Mouse (Mus musculus): ENCODE results near the gene Pan2. TPM values are rescaled to one million over a fixed set of nuclear protein-coding genes. Genes with fewer than 3 reads are reported as not detected.
"Not testable (repeated sequence)": the region's sequence is repeated elsewhere in the genome, so short reads cannot be mapped to it uniquely, and the experiment has no call there.

Gene Pan2
- polyA plus RNA-seq, 1 experiment from 2014 or later = 25.8 TPM

- WGBS = 0% methylated on average over 40 of the region's 40 CpGs
Measured at GRCm38 (mm10) chr10:128322141-128323108, 19.3 kb downstream of the Pan2 start, which contains the start of gene Cnpy2. TSS of gene Cnpy2 (plus strand) at chr10:128322459.

GRCm38 (mm10) chr10:128323516-128323915 is 20.4 kb downstream of the Pan2 start:
- 84% methylated on average over 8 of the region's 8 CpGs for WGBS
- Histone ChIP-seq H3K27me3 (no peaks in the 10 kb centered on the region), H3K9ac (peak overlapping the region; percentile 97), H3K4me1 (replicated peaks) (peaks cover 20% of the 10 kb centered on the region), H3K4me2 (peak overlapping the region; percentile 92), H3K4me3 (peak overlapping the region; percentile 90), H3K9me3 (no peaks in the 10 kb centered on the region), H3K27ac (peak overlapping the region; percentile 96), H3K36me3 (peaks cover 54% of the 10 kb centered on the region)
- ATAC-seq (ENCODE audit: low FRiP score) = no peak

More at GRCm38 (mm10) chr10:128322141-128323108, 19.3 kb downstream of the Pan2 start, which contains the start of gene Cnpy2:
- H3K9ac ChIP-seq = peak within 1 kb of the TSS; percentile 97
- peaks cover 54% of the 10 kb centered on the region for H3K36me3 ChIP-seq
- ATAC-seq (ENCODE audit: low FRiP score) = peak; percentile 95
- H3K4me3 ChIP-seq = peak within 1 kb of the TSS; percentile 90
- peak within 1 kb of the TSS; percentile 96 for H3K27ac ChIP-seq
- H3K4me2 ChIP-seq = peak within 1 kb of the TSS; percentile 92
- peaks cover 20% of the 10 kb centered on the region for H3K4me1 ChIP-seq (replicated peaks)
- H3K27me3 ChIP-seq = no peaks in the 10 kb centered on the region
- H3K9me3 ChIP-seq = no peaks in the 10 kb centered on the region

- H3K4me3 ChIP-seq = no peak overlapping the region
- H3K36me3 ChIP-seq = peaks cover 46% of the 10 kb centered on the region
- no peak for ATAC-seq (ENCODE audit: low FRiP score)
- H3K9me3 ChIP-seq = no peaks in the 10 kb centered on the region
- H3K4me1 ChIP-seq (replicated peaks) = peaks cover 16% of the 10 kb centered on the region
- no peak overlapping the region for H3K9ac ChIP-seq
- H3K27me3 ChIP-seq = no peaks in the 10 kb centered on the region
- H3K4me2 ChIP-seq = no peak overlapping the region
- H3K27ac ChIP-seq = no peak overlapping the region
- 95% methylated on average over 8 of the region's 8 CpGs for WGBS
Measured at GRCm38 (mm10) chr10:128326825-128327224, 23.7 kb downstream of the Pan2 start.

- WGBS = 88% methylated on average over 10 of the region's 10 CpGs
- H3K9me3 ChIP-seq = no peaks in the 10 kb centered on the region
- peaks cover 46% of the 10 kb centered on the region for H3K36me3 ChIP-seq
- no peak overlapping the region for H3K4me2 ChIP-seq
- H3K27ac ChIP-seq = no peak overlapping the region
- no peak overlapping the region for H3K4me3 ChIP-seq
- ATAC-seq (ENCODE audit: low FRiP score) = no peak
- H3K4me1 ChIP-seq (replicated peaks) = peaks cover 15% of the 10 kb centered on the region
- H3K27me3 ChIP-seq = no peaks in the 10 kb centered on the region
- H3K9ac ChIP-seq = no peak overlapping the region
Measured at GRCm38 (mm10) chr10:128327610-128328009, 24.5 kb downstream of the Pan2 start.

- peaks cover 24% of the 10 kb centered on the region for H3K36me3 ChIP-seq
- not testable (repeated sequence) for ATAC-seq (ENCODE audit: low FRiP score); H3K4me2 ChIP-seq; H3K27ac ChIP-seq; H3K9ac ChIP-seq; H3K4me3 ChIP-seq; H3K4me1 ChIP-seq (replicated peaks); H3K9me3 ChIP-seq; H3K27me3 ChIP-seq
- WGBS = 88% methylated on average over 6 of the region's 6 CpGs
Measured at GRCm38 (mm10) chr10:128332358-128333249, 29.5 kb downstream of the Pan2 start.

- Histone ChIP-seq H3K4me1 (replicated peaks) (peaks cover 20% of the 10 kb centered on the region), H3K27ac (no peak overlapping the region), H3K36me3 (no peaks in the 10 kb centered on the region), H3K9me3 (no peaks in the 10 kb centered on the region), H3K27me3 (no peaks in the 10 kb centered on the region), H3K4me3 (no peak overlapping the region), H3K4me2 (no peak overlapping the region), H3K9ac (no peak overlapping the region)
- 2% methylated on average over 4 of the region's 4 CpGs for WGBS
- no peak for ATAC-seq (ENCODE audit: low FRiP score)
Measured at GRCm38 (mm10) chr10:128335582-128335981, 32.4 kb downstream of the Pan2 start.

- no peak overlapping the region for H3K27ac ChIP-seq
- 92% methylated on average over 3 of the region's 3 CpGs for WGBS
- H3K4me2 ChIP-seq = no peak overlapping the region
Measured at GRCm38 (mm10) chr10:128336195-128336594, 33.1 kb downstream of the Pan2 start.

GRCm38 (mm10) chr10:128336597-128336996 is 33.5 kb downstream of the Pan2 start:
- H3K4me2 ChIP-seq = peak overlapping the region; percentile 64; the same call in 1 of the 2 replicates
- H3K9ac ChIP-seq = no peak overlapping the region
- peak overlapping the region; percentile 99; the same call in 1 of the 2 replicates for H3K4me3 ChIP-seq
- peaks cover 22% of the 10 kb centered on the region for H3K4me1 ChIP-seq (replicated peaks)
- H3K36me3 ChIP-seq = no peaks in the 10 kb centered on the region
- 85% methylated on average over 3 of the region's 3 CpGs for WGBS
- no peaks in the 10 kb centered on the region for H3K27me3 ChIP-seq
- no peaks in the 10 kb centered on the region for H3K9me3 ChIP-seq
- peak overlapping the region; percentile 61; the same call in 1 of the 2 replicates for H3K27ac ChIP-seq
- ATAC-seq (ENCODE audit: low FRiP score) = no peak

More at GRCm38 (mm10) chr10:128336195-128336594, 33.1 kb downstream of the Pan2 start:
- peaks cover 21% of the 10 kb centered on the region for H3K4me1 ChIP-seq (replicated peaks)
- H3K27me3 ChIP-seq = no peaks in the 10 kb centered on the region
- no peak for ATAC-seq (ENCODE audit: low FRiP score)
- no peak overlapping the region for H3K9ac ChIP-seq
- H3K9me3 ChIP-seq = no peaks in the 10 kb centered on the region
- H3K4me3 ChIP-seq = no peak overlapping the region
- H3K36me3 ChIP-seq = no peaks in the 10 kb centered on the region

- Histone ChIP-seq H3K4me1 (replicated peaks) (peaks cover 22% of the 10 kb centered on the region), H3K4me2 (peak within 1 kb of the TSS; percentile 88), H3K9me3 (no peaks in the 10 kb centered on the region), H3K4me3 (peak within 1 kb of the TSS; percentile 99), H3K9ac (peak within 1 kb of the TSS; percentile 99), H3K27me3 (no peaks in the 10 kb centered on the region), H3K27ac (peak within 1 kb of the TSS; percentile 95), H3K36me3 (no peaks in the 10 kb centered on the region)
- 1% methylated on average over 61 of the region's 61 CpGs for WGBS
- ATAC-seq (ENCODE audit: low FRiP score) = peak; percentile 98
Measured at GRCm38 (mm10) chr10:128337306-128338181, 34.4 kb downstream of the Pan2 start, which contains the start of gene Cs. TSS of gene Cs (plus strand) at chr10:128337734.

- Histone ChIP-seq H3K4me3 (peak overlapping the region; percentile 99), H3K9ac (peak overlapping the region; percentile 99), H3K27me3 (no peaks in the 10 kb centered on the region), H3K4me2 (peak overlapping the region; percentile 88), H3K9me3 (no peaks in the 10 kb centered on the region), H3K4me1 (replicated peaks) (peaks cover 22% of the 10 kb centered on the region), H3K27ac (peak overlapping the region; percentile 95), H3K36me3 (no peaks in the 10 kb centered on the region)
- WGBS = 28% methylated on average over 5 of the region's 5 CpGs
- no peak for ATAC-seq (ENCODE audit: low FRiP score)
Measured at GRCm38 (mm10) chr10:128338415-128338814, 35.3 kb downstream of the Pan2 start.

GRCm38 (mm10) chr10:128338948-128339347 is 35.8 kb downstream of the Pan2 start:
- no peaks in the 10 kb centered on the region for H3K36me3 ChIP-seq
- peaks cover 22% of the 10 kb centered on the region for H3K4me1 ChIP-seq (replicated peaks)
- WGBS = 81% methylated on average over 2 of the region's 2 CpGs
- peak overlapping the region; percentile 99; the same call in 1 of the 2 replicates for H3K9ac ChIP-seq
- no peak for ATAC-seq (ENCODE audit: low FRiP score)
- H3K9me3 ChIP-seq = no peaks in the 10 kb centered on the region
- peak overlapping the region; percentile 88 for H3K4me2 ChIP-seq
- no peak overlapping the region for H3K27ac ChIP-seq
- no peaks in the 10 kb centered on the region for H3K27me3 ChIP-seq
- H3K4me3 ChIP-seq = peak overlapping the region; percentile 99

Data from hindbrain, embryonic 13.5 days (tissue).